Mouse (Mus musculus) spleen, adult 10 weeks (tissue): ENCODE measurements around the gene Bcl2l11. TPM values are rescaled to one million over a fixed set of nuclear protein-coding genes. Genes with fewer than 3 reads are reported as not detected.

Source experiments
- polyA plus RNA-seq: library from polyadenylated mRNA; stranded (reverse); fragments of 350-450 nt; fragmentation: Illumina TruSeq; extraction: RNeasy Lipid Tissue Mini Kit (QIAGEN cat#74804); gene quantifications from one replicate; pipeline ENCODE4 v1.2.3, GENCODE M21; 2015; ENCODE audit warnings: low replicate concordance; ENCODE audit not compliant: insufficient read depth

The Bcl2l11 gene
- polyA plus RNA-seq: 30.1 TPM

GRCm38 (mm10) chr2:128125635-128126470, at the start of gene Bcl2l11:
TSS of gene Bcl2l11 (plus strand) at chr2:128126038.

